21 mouse cellular contexts compared by ENCODE assay signal in the genomic region with DNA sequence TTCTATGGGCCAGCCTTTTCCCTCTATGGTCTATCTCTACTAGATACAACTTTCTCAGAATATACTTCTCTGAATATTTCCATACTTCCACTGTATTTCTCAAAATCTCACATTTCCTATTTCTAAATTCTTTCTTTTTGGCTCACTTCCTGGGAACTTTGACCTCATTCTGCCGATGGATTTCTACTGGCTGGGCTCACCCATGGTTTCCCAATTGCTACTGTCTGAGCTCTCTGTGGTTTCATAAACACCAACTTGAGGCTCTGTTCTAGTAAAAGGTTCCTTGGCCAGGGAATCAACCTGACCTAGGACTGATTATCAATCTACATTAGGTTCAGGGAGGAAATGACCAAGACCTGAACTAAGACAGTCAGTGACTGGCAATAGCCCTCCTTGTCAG. TPM values are rescaled to one million over a fixed set of nuclear protein-coding genes. Genes with fewer than 3 reads are reported as not detected.
A peak's percentile ranks its signal among the peaks of the same experiment; 100 is the strongest.
DNase-seq lines count a peak whose midpoint lies in the region; ATAC-seq and TF ChIP-seq lines count a peak whose summit lies in the region.
"Had no signal": no experiment of that assay in that cellular context is flagged by ENCODE, and none has a peak within 500 bp of the region (broad histone marks: within the 10 kb centered on the region; RNA-seq: fewer than 3 reads in every experiment).

No protein-coding gene starts in this region.

- peaks cover under 1% of the 10 kb centered on the region; the same call in 1 of the 2 replicates for H3K4me1 ChIP-seq in lung, embryonic 16.5 days (replicated peaks; ENCODE audit: control insufficient read depth, insufficient read depth, low read length)
- H3K4me1 ChIP-seq in heart, adult 2 months (ENCODE audit: control insufficient read depth, insufficient read depth, low read length): peaks cover 2% of the 10 kb centered on the region; the same call in 1 of the 2 replicates
- H3K4me1 ChIP-seq: embryonic facial prominence, embryonic 15.5 days; forebrain, embryonic 10.5 days; heart, embryonic 15.5 days; hindbrain, embryonic 13.5 days had no signal

- H3K4me2 ChIP-seq in lung, embryonic 16.5 days (ENCODE audit: low read depth, low read length): no peak overlapping the region
- H3K4me2 ChIP-seq: embryonic facial prominence, embryonic 15.5 days; heart, embryonic 11.5 days; heart, embryonic 15.5 days; hindbrain, embryonic 13.5 days had no signal

- H3K79me2 ChIP-seq in heart, adult 2 months (replicated peaks; ENCODE audit: control insufficient read depth, insufficient read depth, low read length): no peaks in the 10 kb centered on the region

- no peak for TF ChIP-seq POLR2A in heart, adult 2 months (IDR thresholded peaks at IDR 0.05; ENCODE audit: insufficient read depth, low read depth, low read length)

- H3K36me3 ChIP-seq in lung, embryonic 16.5 days (ENCODE audit: control insufficient read depth, insufficient read depth, low read length): no peaks in the 10 kb centered on the region
- H3K36me3 ChIP-seq in heart, adult 2 months (ENCODE audit: control insufficient read depth, insufficient read depth, low read length): no peaks in the 10 kb centered on the region
- H3K36me3 ChIP-seq: embryonic facial prominence, embryonic 15.5 days; forebrain, embryonic 10.5 days; heart, embryonic 15.5 days; hindbrain, embryonic 13.5 days had no signal

- no peak overlapping the region for H3K9ac ChIP-seq in lung, embryonic 16.5 days (ENCODE audit: low read length)
- no peak overlapping the region for H3K9ac ChIP-seq in heart, adult 2 months (ENCODE audit: low read depth, low read length)
- H3K9ac ChIP-seq: embryonic facial prominence, embryonic 15.5 days; heart, embryonic 15.5 days; hindbrain, embryonic 13.5 days had no signal

- DNase-seq in lung, postnatal 14 days: no peak
- DNase-seq in adipocyte (ENCODE audit: low spot score): peak; percentile 89
- DNase-seq in lung, postnatal 10 days: peak; percentile 29
- no peak for DNase-seq in urinary bladder, postnatal 14 days (ENCODE audit: low spot score)
- DNase-seq in kidney, postnatal 25 days: no peak
- no peak for DNase-seq in heart, adult 2 months
- DNase-seq: adrenal gland, postnatal 10 days; cerebellum, adult 2 months; cerebellum, postnatal 10 days; embryo, embryonic 11 days; gastrocnemius, adult 2 months; gastrocnemius, postnatal 25 days; heart, postnatal 14 days had no signal

- intact Hi-C loops in heart, adult 2 months (cut with DNase I): no loop called here

- no peak overlapping the region for H3K4me3 ChIP-seq in lung, embryonic 16.5 days (ENCODE audit: low read length)
- H3K4me3 ChIP-seq in heart, adult 2 months: no peak overlapping the region
- H3K4me3 ChIP-seq: embryonic facial prominence, embryonic 15.5 days; erythroblast, embryonic 14.5 days; forebrain, embryonic 10.5 days; gastrocnemius, adult 2 months; heart, embryonic 15.5 days; hindbrain, embryonic 13.5 days had no signal

- H3K9me3 ChIP-seq in lung, embryonic 16.5 days (ENCODE audit: control insufficient read depth, low read length): no peaks in the 10 kb centered on the region
- H3K9me3 ChIP-seq: embryonic facial prominence, embryonic 15.5 days; forebrain, embryonic 10.5 days; heart, embryonic 15.5 days; hindbrain, embryonic 13.5 days had no signal

- WGBS in lung, embryonic 16.5 days: 25% methylated on average over 1 of the region's 1 CpGs
- 40% methylated on average over 1 of the region's 1 CpGs for WGBS in heart, adult 2 months

- H3K27me3 ChIP-seq in lung, embryonic 16.5 days (ENCODE audit: control insufficient read depth, insufficient read depth, low read depth, low read length): no peaks in the 10 kb centered on the region
- no peaks in the 10 kb centered on the region for H3K27me3 ChIP-seq in heart, adult 2 months (ENCODE audit: control insufficient read depth, insufficient read depth, low read length)
- H3K27me3 ChIP-seq: embryonic facial prominence, embryonic 15.5 days; heart, embryonic 15.5 days had no signal

- TF ChIP-seq EP300 in heart, adult 2 months (IDR thresholded peaks at IDR 0.05; ENCODE audit: insufficient read depth, low read depth, low read length): no peak

- TF ChIP-seq CTCF in heart, adult 2 months (IDR thresholded peaks at IDR 0.05): no peak

- H3K27ac ChIP-seq in lung, embryonic 16.5 days (ENCODE audit: low read length): peak overlapping the region; percentile 43; the same call in 1 of the 2 replicates
- H3K27ac ChIP-seq in heart, adult 2 months: no peak overlapping the region
- H3K27ac ChIP-seq: embryonic facial prominence, embryonic 15.5 days; forebrain, embryonic 10.5 days; gastrocnemius, adult 2 months; heart, embryonic 15.5 days; hindbrain, embryonic 13.5 days had no signal

- no peak for ATAC-seq in lung, embryonic 16.5 days (ENCODE audit: low read depth)
- ATAC-seq: forebrain, embryonic 14.5 days had no signal

RNA-seq across cellular contexts. Expression of gene Cd302, which starts 5.2 kb away (rescaled TPM):
- polyA plus RNA-seq in lung, embryonic 16.5 days (2015; fragmentation: Nextera tagmentation; extraction: Ambion mirVana): 49.5 and 50.3 TPM in 2 replicates
- total RNA-seq in heart, adult 2 months (2021): 10 to 100 TPM in 1 of 2 experiments, 1 to 10 TPM in 1; 9.2 to 10.6 TPM
- 10.2 and 11.6 TPM in 2 replicates for polyA plus RNA-seq in heart, adult 2 months (2012; rRNA removed)

Comparison
In these comparisons a context has a peak if more than half of its experiments do, and no peak if none do; other contexts are left out.
1. DNase-seq: peak in adipocyte (single experiment) and lung, postnatal 10 days (single experiment); none in lung, postnatal 14 days (single experiment), urinary bladder, postnatal 14 days (single experiment), kidney, postnatal 25 days (0 of 2) and heart, adult 2 months (0 of 2).